Mouse (Mus musculus) ovary, postnatal 14 days (tissue): ENCODE results near the gene M6pr.

Experiments used
- DNase-seq: peaks from one replicate; pipeline ENCODE4 v3.0.0; 2022; ENCODE audit warnings: low spot score

The M6pr gene

DNA sequence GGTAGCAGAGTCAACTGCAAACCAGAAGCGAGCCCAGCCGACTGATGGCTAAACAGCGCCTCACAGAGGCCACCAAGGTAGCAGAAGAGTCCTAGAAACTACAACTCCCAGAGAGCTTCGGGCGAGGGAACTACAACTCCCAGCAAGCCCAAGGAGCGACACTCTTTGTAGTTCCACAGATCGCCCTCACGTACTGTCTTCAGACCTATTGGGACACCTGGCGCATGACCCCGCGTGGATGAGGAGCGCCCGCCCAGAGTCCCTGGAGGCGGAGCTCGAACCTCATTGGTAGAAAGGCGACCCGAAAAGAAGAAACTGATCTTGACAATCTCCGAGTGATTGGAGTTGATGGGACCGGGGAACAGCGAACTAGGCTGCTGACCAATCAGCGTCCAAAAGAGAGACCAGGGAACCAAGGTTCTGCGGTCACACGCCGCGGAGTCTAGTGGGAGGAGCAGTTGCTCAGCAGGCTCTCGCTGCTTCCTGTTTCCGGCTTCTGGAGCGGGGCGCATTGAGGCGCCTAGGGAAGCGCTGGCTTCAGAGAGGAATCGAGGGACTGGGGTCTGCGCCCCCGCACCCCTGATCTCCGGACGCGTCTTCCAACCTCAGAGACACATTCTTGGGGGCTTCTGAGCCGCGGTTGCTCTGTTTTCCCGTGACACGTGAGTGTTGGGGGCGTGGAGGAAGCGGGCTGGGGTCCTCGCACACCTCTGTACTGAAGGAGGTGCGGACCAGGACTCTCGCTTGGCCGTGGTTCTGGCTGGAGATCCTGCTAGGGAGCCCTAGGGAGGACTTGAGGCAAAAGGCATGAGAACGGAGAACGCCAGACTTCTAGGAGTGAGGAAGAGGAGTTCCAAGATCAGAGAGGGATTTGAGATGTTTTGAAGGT lies at the start of gene M6pr:
M6pr (plus strand) TSS at position 216 of the 889 bp plus-strand sequence.
- peak; percentile 77 for DNase-seq

- DNase-seq = no peak
Measured at GRCm38 (mm10) chr6:122262543-122262942, 46.0 kb upstream of the M6pr start.

GRCm38 (mm10) chr6:122268561-122268960 lies 40.0 kb upstream of the M6pr start:
- DNase-seq = peak; percentile 47

DNA sequence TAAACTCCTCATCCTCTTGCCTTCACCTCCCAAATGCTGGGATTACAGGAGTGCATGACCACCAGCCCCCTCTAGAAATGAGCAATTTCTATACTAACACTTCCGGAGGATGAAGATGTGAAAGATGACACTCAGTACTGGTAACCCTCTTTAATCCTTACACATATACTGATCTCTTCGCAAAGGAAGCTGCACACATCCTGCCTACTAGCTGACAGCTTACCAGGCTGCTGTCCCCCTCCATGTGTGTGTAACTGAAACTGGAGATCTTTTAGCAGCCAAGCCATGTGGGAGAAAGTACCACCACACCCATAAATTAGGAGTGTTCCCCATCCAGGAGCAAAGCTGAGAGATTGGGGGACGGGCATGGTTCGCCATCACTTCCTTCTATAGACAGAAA lies 39.4 kb upstream of the M6pr start:
- DNase-seq = no peak

GRCm38 (mm10) chr6:122270152-122270551 lies 38.4 kb upstream of the M6pr start:
- no peak for DNase-seq

- DNase-seq = no peak
Measured at GRCm38 (mm10) chr6:122274546-122274945, 34.0 kb upstream of the M6pr start.

DNA sequence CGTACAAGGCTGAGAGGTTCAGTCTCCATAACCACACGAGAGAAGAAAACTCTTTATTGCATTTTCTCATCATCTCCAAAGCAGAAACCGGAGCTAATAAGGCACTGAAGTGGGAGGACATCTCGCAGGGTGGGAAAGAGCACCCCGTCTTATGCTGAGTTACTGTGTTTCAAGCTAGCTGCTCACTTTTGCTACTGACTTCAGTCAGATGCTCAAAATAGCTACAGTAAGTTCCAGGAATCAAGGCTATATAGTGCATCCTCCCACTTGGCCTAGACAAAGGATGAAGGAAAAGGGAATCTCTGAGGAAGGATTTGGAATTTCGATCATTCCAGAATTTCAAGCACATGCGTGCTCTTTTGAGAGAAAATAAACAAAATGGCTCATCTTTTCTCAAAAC lies 32.0 kb upstream of the M6pr start:
- no peak for DNase-seq

GRCm38 (mm10) chr6:122282782-122283181 lies 25.7 kb upstream of the M6pr start, which contains the start of gene Klrg1:
Gene Klrg1, minus strand, starts transcription at chr6:122282882.
- DNase-seq = no peak

DNA sequence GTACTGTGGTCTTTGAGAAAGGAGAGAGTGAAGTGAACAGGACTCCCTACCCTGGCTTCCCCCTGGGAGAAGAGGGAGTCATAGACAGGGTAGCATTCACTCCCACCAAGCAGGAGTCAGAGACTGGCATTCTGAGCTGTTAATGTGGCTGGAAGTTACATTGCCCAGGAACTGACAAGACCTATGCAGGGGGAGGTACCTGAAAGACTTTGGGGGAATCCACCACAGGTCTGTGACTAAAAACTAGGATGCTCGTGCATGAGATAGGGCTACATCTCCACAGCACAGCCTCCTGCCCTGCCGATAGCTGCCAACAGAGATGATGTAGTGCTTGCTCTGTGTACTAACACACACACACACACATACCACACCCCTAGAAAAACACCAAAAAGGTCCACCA lies 25.1 kb upstream of the M6pr start:
- DNase-seq = no peak

GRCm38 (mm10) chr6:122284304-122284703 lies 24.2 kb upstream of the M6pr start:
- no peak for DNase-seq

DNA sequence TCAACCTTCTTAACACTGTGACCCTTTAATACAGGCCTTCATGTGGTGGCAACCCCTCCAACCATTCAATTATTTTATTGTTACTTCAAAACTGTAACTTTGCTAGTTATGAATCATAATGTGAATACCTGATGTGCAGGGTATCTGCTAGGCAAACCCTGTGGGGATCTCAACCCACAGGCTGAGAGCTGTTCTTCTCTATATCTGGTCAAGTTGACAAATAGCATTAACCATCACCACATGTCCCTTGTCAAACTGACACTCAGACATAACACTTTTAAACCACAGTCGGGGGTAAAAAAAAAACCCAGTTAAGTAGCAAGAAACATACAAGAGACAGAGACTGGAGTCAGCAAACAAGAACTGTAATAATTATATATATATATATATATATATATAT lies 23.7 kb upstream of the M6pr start:
- no peak for DNase-seq

DNA sequence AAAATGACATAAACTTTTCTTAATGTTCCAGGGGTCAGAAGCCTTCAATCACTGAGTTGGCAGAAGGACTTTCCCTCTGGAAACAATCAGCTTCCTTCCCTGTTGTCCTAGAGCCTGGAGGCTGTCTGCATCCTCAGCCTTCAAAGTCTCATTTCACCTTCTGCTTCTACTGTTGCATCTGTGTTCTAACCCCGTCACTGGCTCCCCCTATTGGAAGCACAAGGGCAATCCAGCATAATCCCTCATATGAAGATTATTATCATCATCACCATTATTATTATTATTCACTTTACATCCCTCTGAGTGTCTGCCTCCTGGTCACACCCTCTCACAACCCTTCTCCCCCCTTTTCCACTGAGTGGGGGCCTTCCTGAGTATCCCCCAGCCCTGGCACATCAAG lies 20.3 kb upstream of the M6pr start:
- DNase-seq = no peak

DNA sequence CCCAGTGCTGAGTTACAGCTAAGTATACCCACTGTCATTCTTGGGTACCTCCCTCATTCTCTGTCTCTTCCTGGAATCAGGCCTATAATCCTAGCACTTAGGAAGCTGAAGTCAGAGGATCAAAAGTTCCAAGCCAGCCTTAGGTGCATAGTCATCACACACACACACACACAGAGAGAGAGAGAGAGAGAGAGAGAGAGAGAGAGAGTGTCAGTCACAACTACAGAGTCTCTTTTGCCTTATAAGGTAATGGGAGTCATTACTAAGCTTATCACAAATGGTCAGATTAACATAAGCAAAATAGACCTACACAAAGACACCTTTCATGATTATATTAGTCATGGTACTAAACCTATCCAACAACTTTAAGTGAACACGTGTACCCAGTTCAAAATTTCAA lies 19.2 kb upstream of the M6pr start:
- DNase-seq = no peak

DNA sequence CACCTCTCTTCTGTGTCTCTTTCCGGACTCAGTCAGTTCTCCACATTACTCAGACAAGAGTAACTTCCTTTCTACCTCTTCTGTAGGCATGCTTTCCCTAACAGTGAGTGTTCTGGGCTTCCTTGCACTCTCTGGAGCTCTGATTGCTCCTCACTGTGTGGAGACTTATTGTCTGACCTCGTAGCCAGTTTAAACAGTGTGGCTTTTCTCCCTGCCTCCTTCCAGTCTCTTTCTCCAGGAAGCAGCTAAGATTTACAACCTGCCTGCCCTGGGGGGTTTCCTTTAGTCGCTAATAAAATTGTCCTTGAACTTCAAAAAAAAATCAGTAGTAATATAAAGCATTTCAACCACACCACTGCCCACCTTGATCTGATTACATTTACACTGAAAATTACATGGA lies 18.3 kb upstream of the M6pr start:
- no peak for DNase-seq

- no peak for DNase-seq
Measured at GRCm38 (mm10) chr6:122291264-122291663, 17.3 kb upstream of the M6pr start.

GRCm38 (mm10) chr6:122291735-122292134 lies 16.8 kb upstream of the M6pr start:
- no peak for DNase-seq

DNA sequence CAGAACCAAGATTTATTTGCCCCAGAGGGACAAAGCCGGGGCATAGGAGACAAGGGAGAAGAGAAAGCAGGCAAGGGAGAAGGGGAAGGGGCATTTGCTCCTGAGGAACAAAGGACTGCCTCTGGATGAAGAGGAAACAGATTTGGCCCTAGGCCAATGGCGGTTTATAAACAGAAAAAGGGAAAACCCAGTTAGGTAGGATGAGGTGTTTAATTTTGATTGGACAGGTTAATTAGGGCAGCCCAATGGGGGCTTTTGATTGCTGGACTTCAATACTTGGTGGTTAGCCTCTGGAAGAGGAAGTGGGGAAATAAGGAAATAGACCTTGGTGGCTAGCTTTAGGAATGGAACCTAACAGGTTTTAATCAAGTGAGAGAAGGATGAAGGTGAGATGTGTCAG lies 16.3 kb upstream of the M6pr start:
- no peak for DNase-seq

DNA sequence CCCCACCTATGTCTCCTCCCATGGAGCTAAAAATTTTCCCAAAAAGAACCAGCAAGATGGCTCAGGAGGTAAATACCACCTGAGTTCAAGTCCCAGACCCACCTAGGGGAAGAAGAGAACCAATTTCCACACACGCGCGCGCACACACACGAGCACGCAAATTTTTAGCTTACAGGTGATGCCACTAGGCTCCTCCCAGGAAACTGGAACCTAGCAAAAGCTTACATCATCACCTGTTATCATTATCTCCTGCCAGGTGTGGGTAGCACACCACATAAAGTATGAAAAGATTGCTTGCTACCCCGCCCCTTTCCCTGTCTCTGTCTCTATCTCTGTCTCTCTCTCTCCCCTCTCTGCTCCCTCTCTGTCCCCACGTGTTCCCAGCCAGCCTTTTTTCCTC lies 15.4 kb upstream of the M6pr start:
- no peak for DNase-seq

DNA sequence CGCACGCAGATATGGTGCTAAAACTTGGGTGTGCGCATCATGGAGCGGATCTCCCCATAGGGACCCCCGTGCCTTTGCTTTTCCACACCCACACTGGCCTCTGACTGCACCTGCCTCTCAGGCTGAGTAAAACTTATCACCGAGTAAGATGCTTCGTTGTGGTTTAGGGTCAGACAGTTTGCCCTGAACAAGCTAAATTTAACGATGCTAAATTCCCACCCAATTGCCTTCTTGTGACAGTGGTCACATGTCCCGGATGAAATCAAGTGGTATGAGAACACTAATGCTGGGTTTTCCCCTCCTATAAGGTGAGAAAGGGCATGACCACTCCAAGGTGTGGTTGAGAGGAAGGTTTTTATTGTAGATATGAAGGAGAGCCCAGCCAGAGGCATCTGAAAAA lies 14.7 kb upstream of the M6pr start:
- DNase-seq = no peak

DNA sequence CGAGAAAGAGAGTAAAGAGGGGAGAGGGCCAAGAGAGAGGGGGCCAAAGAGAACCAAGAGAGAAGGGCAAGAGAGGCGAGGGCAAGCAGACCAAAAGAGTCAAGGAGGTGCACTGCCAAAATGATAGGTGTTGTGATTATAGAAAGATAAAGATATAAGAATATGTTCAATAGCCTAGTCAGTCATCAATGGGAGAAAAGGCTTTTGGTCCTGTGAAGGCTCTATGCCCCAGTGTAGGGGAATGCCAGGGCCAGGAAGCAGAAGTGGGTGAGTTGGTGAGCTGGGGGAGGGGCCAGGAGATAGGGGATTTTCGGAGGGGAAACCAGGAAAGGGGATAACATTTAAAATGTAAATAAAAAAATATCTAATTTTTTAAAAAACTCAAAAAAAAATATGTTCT lies 14.2 kb upstream of the M6pr start:
- no peak for DNase-seq

GRCm38 (mm10) chr6:122295242-122295641 lies 13.3 kb upstream of the M6pr start:
- no peak for DNase-seq

DNA sequence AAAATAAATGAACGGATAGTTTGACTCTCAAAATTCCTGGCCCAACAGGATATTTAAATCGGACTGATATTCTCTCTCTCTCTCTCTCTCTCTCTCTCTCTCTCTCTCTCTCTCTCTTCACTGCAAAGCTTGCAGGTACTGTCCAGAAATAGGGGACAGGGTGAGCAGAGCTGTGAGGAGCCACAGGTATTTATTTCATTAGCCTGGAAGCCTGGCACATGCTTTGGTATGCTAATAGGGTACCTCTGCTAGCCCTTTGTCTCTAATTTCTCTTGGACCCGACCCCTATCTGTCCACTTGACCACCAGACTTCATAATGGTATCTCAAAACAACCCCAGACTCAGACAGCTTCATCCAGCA lies 11.6 kb upstream of the M6pr start:
- no peak for DNase-seq

- no peak for DNase-seq
Measured at GRCm38 (mm10) chr6:122297279-122298222, 11.0 kb upstream of the M6pr start.
